Mouse (Mus musculus) neural tube, embryonic 15.5 days (tissue): ENCODE results near the gene Gm7347. TPM values are rescaled to one million over a fixed set of nuclear protein-coding genes. Genes with fewer than 3 reads are reported as not detected.
A peak's percentile ranks its signal among the peaks of the same experiment; 100 is the strongest.
"Not testable (repeated sequence)": the region's sequence is repeated elsewhere in the genome, so short reads cannot be mapped to it uniquely, and the experiment has no call there.

Experiments
- ATAC-seq: fragments of 200-750 bp; cut with Nextera tagmentation; 2 replicates; pipeline ENCODE4 v1.8.0; 2017; ENCODE audit warnings: mild to moderate bottlenecking, moderate TSS enrichment, moderate library complexity; ENCODE audit not compliant: low FRiP score
- H3K27ac ChIP-seq: fragments of 300-500 bp; sonication (generic); replicated peaks from 2 replicates; pipeline ENCODE4 v1.5.1; 2015; ENCODE audit warnings: mild to moderate bottlenecking, inconsistent platforms
- H3K27me3 ChIP-seq: fragments of 300-500 bp; sonication (generic); replicated peaks from 2 replicates; pipeline ENCODE4 v1.6.1; 2015; ENCODE audit warnings: inconsistent platforms
- H3K36me3 ChIP-seq: fragments of 300-500 bp; sonication (generic); 2 replicates; pipeline ENCODE4 v1.6.1; 2015; ENCODE audit warnings: inconsistent platforms
- H3K4me1 ChIP-seq: fragments of 300-500 bp; sonication (generic); 2 replicates; pipeline ENCODE4 v1.6.1; 2015; ENCODE audit warnings: inconsistent platforms
- H3K4me2 ChIP-seq: fragments of 300-500 bp; sonication (generic); 2 replicates; pipeline ENCODE4 v1.6.1; 2015; ENCODE audit warnings: inconsistent platforms, mild to moderate bottlenecking, moderate library complexity
- H3K4me3 ChIP-seq: fragments of 300-500 bp; sonication (generic); replicated peaks from 2 replicates; pipeline ENCODE4 v1.5.1; 2015; ENCODE audit warnings: mild to moderate bottlenecking, inconsistent platforms
- H3K9ac ChIP-seq: fragments of 300-500 bp; sonication (generic); replicated peaks from 2 replicates; pipeline ENCODE4 v1.6.1; 2015; ENCODE audit warnings: mild to moderate bottlenecking, inconsistent platforms
- H3K9me3 ChIP-seq: fragments of 300-500 bp; sonication (generic); replicated peaks from 2 replicates; pipeline ENCODE4 v1.6.1; 2016; ENCODE audit warnings: inconsistent platforms
- WGBS: fragments of 180-500 bp; shearing (Covaris S2); methylation state at CpG from one replicate; pipeline ENCODE4 v1.1.7; 2015; ENCODE audit warnings: mixed read lengths; 5-methylcytosine and 5-hydroxymethylcytosine counted together
- polyA plus RNA-seq: library from polyadenylated mRNA; unstranded; fragments of >200 nt; fragmentation: Nextera tagmentation; extraction: Ambion mirVana; gene quantifications from 2 replicates; pipeline ENCODE4 v1.2.1, GENCODE M21; 2015

Gm7347 gene
- 0.22 and 0.26 TPM in 2 replicates for polyA plus RNA-seq

- H3K9ac ChIP-seq, ATAC-seq, H3K9me3 ChIP-seq, H3K27me3 ChIP-seq, H3K4me1 ChIP-seq, H3K36me3 ChIP-seq, H3K4me3 ChIP-seq, H3K27ac ChIP-seq, H3K4me2 ChIP-seq: not testable (repeated sequence)
- WGBS = no CpG with 5 or more reads among the region's 2 CpGs
These were observed at the start of gene Gm7347 for GRCm38 (mm10) chr5:26058481-26058880. Gene Gm7347 (minus strand): TSS chr5:26058581.

GRCm38 (mm10) chr5:26105262-26105661 is 46.9 kb upstream of the Gm7347 start, which contains the start of gene 5031410I06Rik:
Gene 5031410I06Rik (minus strand): TSS chr5:26105362.
- WGBS = no CpG with 5 or more reads among the region's 3 CpGs
- H3K27me3 ChIP-seq, H3K27ac ChIP-seq: not testable (repeated sequence)

GRCm38 (mm10) chr5:26089191-26089590 is 30.8 kb upstream of the Gm7347 start, which contains the start of gene Gm10471:
Gene Gm10471 (minus strand): TSS chr5:26089291.
- not testable (repeated sequence) for H3K4me2 ChIP-seq, H3K36me3 ChIP-seq, H3K27ac ChIP-seq, H3K27me3 ChIP-seq, ATAC-seq, H3K4me1 ChIP-seq, H3K9ac ChIP-seq, H3K4me3 ChIP-seq, H3K9me3 ChIP-seq
- WGBS = 69% methylated on average over 1 of the region's 1 CpGs

More at GRCm38 (mm10) chr5:26105262-26105661, 46.9 kb upstream of the Gm7347 start, which contains the start of gene 5031410I06Rik:
- not testable (repeated sequence) for H3K36me3 ChIP-seq, H3K4me1 ChIP-seq, H3K9ac ChIP-seq, H3K4me2 ChIP-seq, ATAC-seq, H3K9me3 ChIP-seq, H3K4me3 ChIP-seq

- not testable (repeated sequence) for H3K9me3 ChIP-seq, H3K27ac ChIP-seq, H3K9ac ChIP-seq, H3K27me3 ChIP-seq, H3K4me2 ChIP-seq, H3K4me3 ChIP-seq, H3K4me1 ChIP-seq, H3K36me3 ChIP-seq, ATAC-seq
These were observed 20.6 kb upstream of the Gm7347 start for GRCm38 (mm10) chr5:26079023-26079422.

- Histone ChIP-seq H3K4me3 (no peak overlapping the region), H3K9me3 (0 out of 2 replicates have a peak, but pooled peaks cover 6% of the 10 kb centered on the region), H3K36me3 (no peaks in the 10 kb centered on the region), H3K4me1 (no peaks in the 10 kb centered on the region), H3K9ac (no peak overlapping the region), H3K27ac (no peak overlapping the region), H3K4me2 (no peak overlapping the region), H3K27me3 (no peaks in the 10 kb centered on the region)
- 91% methylated on average over 24 of the region's 24 CpGs for WGBS
- ATAC-seq = no peak
These were observed 12.3 kb upstream of the Gm7347 start for GRCm38 (mm10) chr5:26070716-26071115.

GRCm38 (mm10) chr5:26039458-26039857 is 18.9 kb downstream of the Gm7347 start, which contains the start of gene Speer4a:
Gene Speer4a (minus strand): TSS chr5:26039558.
- ATAC-seq, H3K36me3 ChIP-seq, H3K4me1 ChIP-seq, H3K4me3 ChIP-seq, H3K9me3 ChIP-seq, H3K9ac ChIP-seq, H3K27ac ChIP-seq, H3K4me2 ChIP-seq, H3K27me3 ChIP-seq: not testable (repeated sequence)
- 78% methylated on average over 2 of the region's 2 CpGs for WGBS

GRCm38 (mm10) chr5:26022816-26023215 is 35.6 kb downstream of the Gm7347 start, which contains the start of gene Gm5862:
Gene Gm5862 (minus strand): TSS chr5:26022916.
- WGBS = no CpG with 5 or more reads among the region's 3 CpGs
- H3K9me3 ChIP-seq = not testable (repeated sequence)

GRCm38 (mm10) chr5:26007697-26008096 is 50.7 kb downstream of the Gm7347 start:
- H3K36me3 ChIP-seq, H3K4me1 ChIP-seq, H3K9me3 ChIP-seq, H3K27me3 ChIP-seq, H3K9ac ChIP-seq, H3K27ac ChIP-seq: not testable (repeated sequence)
- ATAC-seq = peak; percentile 21; the same call in 1 of the 2 replicates
- H3K4me3 ChIP-seq = peak overlapping the region; percentile 40
- peak overlapping the region; percentile 62 for H3K4me2 ChIP-seq
- WGBS = 75% methylated on average over 7 of the region's 7 CpGs

More at GRCm38 (mm10) chr5:26022816-26023215, 35.6 kb downstream of the Gm7347 start, which contains the start of gene Gm5862:
- not testable (repeated sequence) for H3K36me3 ChIP-seq, H3K4me1 ChIP-seq, H3K4me2 ChIP-seq, ATAC-seq, H3K27me3 ChIP-seq, H3K27ac ChIP-seq, H3K9ac ChIP-seq, H3K4me3 ChIP-seq

GRCm38 (mm10) chr5:26006937-26007695 is 51.3 kb downstream of the Gm7347 start:
- H3K27ac ChIP-seq, H3K27me3 ChIP-seq, H3K4me1 ChIP-seq, H3K9me3 ChIP-seq, H3K36me3 ChIP-seq: not testable (repeated sequence)
- H3K4me2 ChIP-seq = peak overlapping the region; percentile 62
- H3K9ac ChIP-seq = peak overlapping the region; percentile 34
- WGBS = 21% methylated on average over 45 of the region's 45 CpGs
- H3K4me3 ChIP-seq = peak overlapping the region; percentile 40
- ATAC-seq = peak; percentile 93

- not testable (repeated sequence) for ATAC-seq, H3K4me1 ChIP-seq, H3K9ac ChIP-seq, H3K27me3 ChIP-seq, H3K36me3 ChIP-seq, H3K4me2 ChIP-seq, H3K9me3 ChIP-seq, H3K27ac ChIP-seq, H3K4me3 ChIP-seq
- WGBS = 100% methylated on average over 1 of the region's 2 CpGs
These were observed 53.7 kb downstream of the Gm7347 start, which contains the start of gene Gm1979 for GRCm38 (mm10) chr5:26004698-26005097. Gene Gm1979 (minus strand): TSS chr5:26004798.
